In genomic region chr14:117383188-117383587, GRCm38 (mm10) we compare ENCODE assay signal across 13 mouse cellular contexts.
A peak's percentile ranks its signal among the peaks of the same experiment; 100 is the strongest.
DNase-seq lines count a peak whose midpoint lies in the region; ATAC-seq lines count a peak whose summit lies in the region.
"Had no signal": no experiment of that assay in that cellular context is flagged by ENCODE, and none has a peak within 500 bp of the region (broad histone marks: within the 10 kb centered on the region; RNA-seq: fewer than 3 reads in every experiment).

No protein-coding gene starts in this region.

- DNase-seq in embryonic facial prominence, embryonic 14.5 days (ENCODE audit: low spot score): peak; percentile 23
- no peak for DNase-seq in embryonic facial prominence, embryonic 10.5 days (ENCODE audit: low spot score)
- peak; percentile 66 for DNase-seq in Muller cell, postnatal 12 days (ENCODE audit: inconsistent ontology term)
- peak; percentile 18 for DNase-seq in midbrain, embryonic 14.5 days
- DNase-seq in kidney, postnatal 10 days: no peak
- DNase-seq in adrenal gland, postnatal 36 days: no peak
- DNase-seq: adrenal gland, adult 8-10 months; cerebellum, adult 18-20 months had no signal

- no peaks in the 10 kb centered on the region for H3K4me1 ChIP-seq in embryonic facial prominence, embryonic 14.5 days (ENCODE audit: control insufficient read depth, insufficient read depth, low read length)
- H3K4me1 ChIP-seq in embryonic facial prominence, embryonic 10.5 days: peaks cover 13% of the 10 kb centered on the region
- peaks cover 5% of the 10 kb centered on the region for H3K4me1 ChIP-seq in forebrain, embryonic 16.5 days (replicated peaks; ENCODE audit: control insufficient read depth, insufficient read depth, low read length)
- H3K4me1 ChIP-seq in midbrain, embryonic 14.5 days (ENCODE audit: control insufficient read depth, insufficient read depth, low read length): 0 out of 2 replicates have a peak, but pooled peaks cover 3% of the 10 kb centered on the region
- 0 out of 2 replicates have a peak, but pooled peaks cover 4% of the 10 kb centered on the region for H3K4me1 ChIP-seq in kidney, embryonic 16.5 days (ENCODE audit: insufficient read depth, low read length)
- H3K4me1 ChIP-seq: liver, embryonic 15.5 days; megakaryocyte, embryonic 14.5 days had no signal

- H3K4me2 ChIP-seq in embryonic facial prominence, embryonic 14.5 days (ENCODE audit: low read depth, low read length): no peak overlapping the region
- H3K4me2 ChIP-seq in forebrain, embryonic 16.5 days (ENCODE audit: low read length): no peak overlapping the region
- no peak overlapping the region for H3K4me2 ChIP-seq in midbrain, embryonic 14.5 days (ENCODE audit: low read length)
- H3K4me2 ChIP-seq in kidney, embryonic 16.5 days (replicated peaks; ENCODE audit: low read depth, low read length): no peak overlapping the region
- H3K4me2 ChIP-seq: liver, embryonic 15.5 days had no signal

- no peak overlapping the region for H3K9ac ChIP-seq in embryonic facial prominence, embryonic 14.5 days (ENCODE audit: low read depth, low read length)
- H3K9ac ChIP-seq in forebrain, embryonic 16.5 days (replicated peaks; ENCODE audit: low read depth, low read length): no peak overlapping the region
- no peak overlapping the region for H3K9ac ChIP-seq in midbrain, embryonic 14.5 days (replicated peaks; ENCODE audit: low read length)
- no peak overlapping the region for H3K9ac ChIP-seq in kidney, embryonic 16.5 days (replicated peaks; ENCODE audit: low read length)
- H3K9ac ChIP-seq: liver, embryonic 15.5 days had no signal

- H3K36me3 ChIP-seq in embryonic facial prominence, embryonic 14.5 days (ENCODE audit: control insufficient read depth, insufficient read depth, low read length): no peaks in the 10 kb centered on the region
- no peaks in the 10 kb centered on the region for H3K36me3 ChIP-seq in embryonic facial prominence, embryonic 10.5 days (replicated peaks)
- no peaks in the 10 kb centered on the region for H3K36me3 ChIP-seq in forebrain, embryonic 16.5 days (ENCODE audit: control insufficient read depth, insufficient read depth)
- no peaks in the 10 kb centered on the region for H3K36me3 ChIP-seq in midbrain, embryonic 14.5 days (ENCODE audit: control insufficient read depth, insufficient read depth, low read length)
- no peaks in the 10 kb centered on the region for H3K36me3 ChIP-seq in kidney, embryonic 16.5 days (ENCODE audit: insufficient read depth, low read length)
- H3K36me3 ChIP-seq: liver, embryonic 15.5 days had no signal

- no peaks in the 10 kb centered on the region for H3K9me3 ChIP-seq in embryonic facial prominence, embryonic 14.5 days (ENCODE audit: control insufficient read depth, low read length)
- H3K9me3 ChIP-seq in embryonic facial prominence, embryonic 10.5 days: no peaks in the 10 kb centered on the region
- H3K9me3 ChIP-seq in forebrain, embryonic 16.5 days (ENCODE audit: control insufficient read depth, low read length): no peaks in the 10 kb centered on the region
- H3K9me3 ChIP-seq in midbrain, embryonic 14.5 days (ENCODE audit: control insufficient read depth, low read length): no peaks in the 10 kb centered on the region
- H3K9me3 ChIP-seq in kidney, embryonic 16.5 days (ENCODE audit: low read length): no peaks in the 10 kb centered on the region
- H3K9me3 ChIP-seq: liver, embryonic 15.5 days had no signal

- H3K4me3 ChIP-seq in embryonic facial prominence, embryonic 14.5 days (ENCODE audit: low read depth, low read length): no peak overlapping the region
- H3K4me3 ChIP-seq in embryonic facial prominence, embryonic 10.5 days: no peak overlapping the region
- H3K4me3 ChIP-seq in forebrain, embryonic 16.5 days (replicated peaks; ENCODE audit: low read length): no peak overlapping the region
- H3K4me3 ChIP-seq in midbrain, embryonic 14.5 days (replicated peaks; ENCODE audit: low read depth, low read length): no peak overlapping the region
- H3K4me3 ChIP-seq in kidney, embryonic 16.5 days (ENCODE audit: low read length): no peak overlapping the region
- H3K4me3 ChIP-seq: liver, embryonic 15.5 days; megakaryocyte, embryonic 14.5 days had no signal

- peak; percentile 62; the same call in 1 of the 2 replicates for ATAC-seq in embryonic facial prominence, embryonic 14.5 days (ENCODE audit: low read depth)
- ATAC-seq in forebrain, embryonic 16.5 days: peak; percentile 82
- no peak for ATAC-seq in midbrain, embryonic 14.5 days (ENCODE audit: low FRiP score, low TSS enrichment)
- ATAC-seq in kidney, embryonic 16.5 days (ENCODE audit: low FRiP score, low TSS enrichment): no peak
- ATAC-seq: intestine, postnatal 0 days had no signal

- H3K27me3 ChIP-seq in embryonic facial prominence, embryonic 14.5 days (replicated peaks; ENCODE audit: control insufficient read depth, insufficient read depth, low read length): no peaks in the 10 kb centered on the region
- H3K27me3 ChIP-seq in embryonic facial prominence, embryonic 10.5 days (replicated peaks; ENCODE audit: low read depth, poor library complexity, severe bottlenecking): no peaks in the 10 kb centered on the region
- H3K27me3 ChIP-seq in forebrain, embryonic 16.5 days (replicated peaks; ENCODE audit: control insufficient read depth, insufficient read depth, low read length): no peaks in the 10 kb centered on the region
- no peaks in the 10 kb centered on the region for H3K27me3 ChIP-seq in midbrain, embryonic 14.5 days (ENCODE audit: control insufficient read depth, insufficient read depth, low read length)
- no peaks in the 10 kb centered on the region for H3K27me3 ChIP-seq in kidney, embryonic 16.5 days (ENCODE audit: insufficient read depth, low read length)
- H3K27me3 ChIP-seq: liver, embryonic 15.5 days; megakaryocyte, embryonic 14.5 days had no signal

- WGBS in embryonic facial prominence, embryonic 14.5 days: 78% methylated on average over 7 of the region's 7 CpGs
- 70% methylated on average over 7 of the region's 7 CpGs for WGBS in embryonic facial prominence, embryonic 10.5 days
- 54% methylated on average over 7 of the region's 7 CpGs for WGBS in forebrain, embryonic 16.5 days
- WGBS in midbrain, embryonic 14.5 days: 46% methylated on average over 7 of the region's 7 CpGs
- WGBS in kidney, embryonic 16.5 days: 80% methylated on average over 7 of the region's 7 CpGs

- H3K27ac ChIP-seq in embryonic facial prominence, embryonic 14.5 days (replicated peaks; ENCODE audit: low read depth, low read length): no peak overlapping the region
- no peak overlapping the region for H3K27ac ChIP-seq in embryonic facial prominence, embryonic 10.5 days (replicated peaks)
- H3K27ac ChIP-seq in forebrain, embryonic 16.5 days (ENCODE audit: low read length): no peak overlapping the region
- H3K27ac ChIP-seq in midbrain, embryonic 14.5 days (replicated peaks; ENCODE audit: low read depth, low read length): no peak overlapping the region
- H3K27ac ChIP-seq in kidney, embryonic 16.5 days (ENCODE audit: low read length): no peak overlapping the region
- H3K27ac ChIP-seq: liver, embryonic 15.5 days had no signal

Comparison
In these comparisons a context has a peak if more than half of its experiments do, and no peak if none do; other contexts are left out.
1. DNase-seq: peak in embryonic facial prominence, embryonic 14.5 days (single experiment), Muller cell, postnatal 12 days (single experiment) and midbrain, embryonic 14.5 days (single experiment); none in embryonic facial prominence, embryonic 10.5 days (single experiment), kidney, postnatal 10 days (single experiment) and adrenal gland, postnatal 36 days (0 of 2).
2. ATAC-seq: peak in embryonic facial prominence, embryonic 14.5 days (single experiment) and forebrain, embryonic 16.5 days (single experiment); none in midbrain, embryonic 14.5 days (single experiment) and kidney, embryonic 16.5 days (single experiment).